ENCODE assay signal across 30 mouse cellular contexts in the genomic region with DNA sequence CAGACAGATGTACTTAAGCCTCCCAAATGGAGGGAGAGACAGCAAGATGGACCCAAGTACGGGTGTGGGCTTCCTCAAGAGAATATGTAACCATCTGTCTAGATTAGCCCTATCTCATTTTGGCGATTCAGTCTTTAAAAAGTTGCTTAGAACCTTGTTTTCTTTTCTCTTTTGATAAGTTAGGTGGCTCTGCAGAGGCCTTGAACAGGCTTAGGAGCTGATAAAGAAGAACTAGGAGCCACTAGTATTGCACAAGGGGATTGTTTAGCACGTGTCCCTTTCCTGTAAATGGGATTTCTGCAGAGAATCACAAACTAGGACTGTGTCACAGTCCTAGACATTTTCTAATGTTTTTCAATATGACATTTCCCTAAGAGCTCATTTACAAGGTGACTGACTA. TPM values are rescaled to one million over a fixed set of nuclear protein-coding genes. Genes with fewer than 3 reads are reported as not detected.
DNase-seq lines count a peak whose midpoint lies in the region; ATAC-seq and TF ChIP-seq lines count a peak whose summit lies in the region.
"Had no signal": no experiment of that assay in that cellular context is flagged by ENCODE, and none has a peak within 500 bp of the region (broad histone marks: within the 10 kb centered on the region; RNA-seq: fewer than 3 reads in every experiment).

No protein-coding gene starts in this region.

- no peaks in the 10 kb centered on the region for H3K9me3 ChIP-seq in heart, embryonic 14.5 days (ENCODE audit: control insufficient read depth, low read length)
- no peaks in the 10 kb centered on the region for H3K9me3 ChIP-seq in heart, embryonic 12.5 days (replicated peaks)
- no peaks in the 10 kb centered on the region for H3K9me3 ChIP-seq in liver, embryonic 12.5 days (replicated peaks)
- H3K9me3 ChIP-seq in liver, postnatal 0 days (ENCODE audit: low read length), result no peaks in the 10 kb centered on the region
- H3K9me3 ChIP-seq: forebrain, embryonic 13.5 days; G1E; heart, embryonic 15.5 days; intestine, embryonic 15.5 days; limb, embryonic 13.5 days; lung, embryonic 15.5 days; midbrain, embryonic 12.5 days; neural tube, embryonic 12.5 days had no signal

- no peaks in the 10 kb centered on the region for H3K27me3 ChIP-seq in heart, embryonic 14.5 days (ENCODE audit: control insufficient read depth, insufficient read depth, low read length)
- H3K27me3 ChIP-seq in heart, embryonic 12.5 days (replicated peaks), result no peaks in the 10 kb centered on the region
- no peaks in the 10 kb centered on the region for H3K27me3 ChIP-seq in liver, embryonic 12.5 days (replicated peaks)
- no peaks in the 10 kb centered on the region for H3K27me3 ChIP-seq in liver, postnatal 0 days (ENCODE audit: insufficient read depth, low read length)
- H3K27me3 ChIP-seq: forebrain, embryonic 13.5 days; heart, embryonic 15.5 days; intestine, embryonic 15.5 days; limb, embryonic 13.5 days; lung, embryonic 15.5 days; midbrain, embryonic 12.5 days; neural tube, embryonic 12.5 days had no signal

- no peak overlapping the region for H3K4me2 ChIP-seq in heart, embryonic 14.5 days (ENCODE audit: low read length)
- no peak overlapping the region for H3K4me2 ChIP-seq in heart, embryonic 12.5 days
- H3K4me2 ChIP-seq in liver, embryonic 12.5 days, result peak overlapping the region; percentile 54
- peak overlapping the region; percentile 44 for H3K4me2 ChIP-seq in liver, postnatal 0 days (ENCODE audit: low read depth, low read length)
- H3K4me2 ChIP-seq: forebrain, embryonic 13.5 days; heart, embryonic 15.5 days; intestine, embryonic 15.5 days; limb, embryonic 13.5 days; lung, embryonic 15.5 days; midbrain, embryonic 12.5 days; neural tube, embryonic 12.5 days had no signal

- H3K9ac ChIP-seq in heart, embryonic 14.5 days (ENCODE audit: low read length), result 0 out of 2 replicates have a peak overlapping the region, but pooled peaks have one; percentile 3
- H3K9ac ChIP-seq in heart, embryonic 12.5 days, result no peak overlapping the region
- peak overlapping the region; percentile 27; the same call in 1 of the 2 replicates for H3K9ac ChIP-seq in liver, embryonic 12.5 days
- H3K9ac ChIP-seq in liver, postnatal 0 days (replicated peaks), result no peak overlapping the region; the same call in 1 of the 2 replicates
- H3K9ac ChIP-seq: forebrain, embryonic 13.5 days; heart, embryonic 15.5 days; intestine, embryonic 15.5 days; limb, embryonic 13.5 days; lung, embryonic 15.5 days; midbrain, embryonic 12.5 days; neural tube, embryonic 12.5 days had no signal

- no peak for TF ChIP-seq CTCF in liver, postnatal 0 days (IDR thresholded peaks at IDR 0.05; ENCODE audit: low read depth)

- H3K27ac ChIP-seq in heart, embryonic 14.5 days (replicated peaks in 1 of 2; ENCODE audit: control insufficient read depth in 1 of 2, insufficient read depth in 1 of 2, low read depth in 2 of 2, low read length in 2 of 2), result no peak overlapping the region
- H3K27ac ChIP-seq in heart, embryonic 12.5 days (ENCODE audit: poor library complexity, severe bottlenecking), result no peak overlapping the region
- peak overlapping the region; percentile 86 for H3K27ac ChIP-seq in liver, embryonic 12.5 days
- H3K27ac ChIP-seq in liver, postnatal 0 days (ENCODE audit: low read depth), result peak overlapping the region; percentile 71
- H3K27ac ChIP-seq: forebrain, embryonic 13.5 days; heart, embryonic 15.5 days; hindbrain, postnatal 0 days; intestine, embryonic 15.5 days; limb, embryonic 13.5 days; lung, embryonic 15.5 days; midbrain, embryonic 12.5 days; neural tube, embryonic 12.5 days; stomach, postnatal 0 days had no signal

- peaks cover 9 to 35% of the 10 kb centered on the region in 2 experiments for H3K4me1 ChIP-seq in heart, embryonic 14.5 days (ENCODE audit: control insufficient read depth in 2 of 2, insufficient read depth in 2 of 2, low read length in 2 of 2)
- H3K4me1 ChIP-seq in heart, embryonic 12.5 days (replicated peaks), result peaks cover 44% of the 10 kb centered on the region
- H3K4me1 ChIP-seq in liver, embryonic 12.5 days, result peaks cover 90% of the 10 kb centered on the region
- peaks cover 69% of the 10 kb centered on the region for H3K4me1 ChIP-seq in liver, postnatal 0 days (ENCODE audit: insufficient read depth)
- H3K4me1 ChIP-seq: forebrain, embryonic 13.5 days; limb, embryonic 13.5 days; midbrain, embryonic 12.5 days; neural tube, embryonic 12.5 days had no signal

- TF ChIP-seq EP300 in liver, postnatal 0 days (IDR thresholded peaks at IDR 0.05; ENCODE audit: low read depth), result peak; percentile 57; the same call in 1 of the 2 replicates

- H3K36me3 ChIP-seq in heart, embryonic 14.5 days (ENCODE audit: control insufficient read depth, insufficient read depth, low read length), result no peaks in the 10 kb centered on the region
- 0 out of 2 replicates have a peak, but pooled peaks cover 3% of the 10 kb centered on the region for H3K36me3 ChIP-seq in heart, embryonic 12.5 days
- H3K36me3 ChIP-seq in liver, embryonic 12.5 days, result peaks cover 3% of the 10 kb centered on the region
- no peaks in the 10 kb centered on the region for H3K36me3 ChIP-seq in liver, postnatal 0 days (replicated peaks; ENCODE audit: insufficient read depth, low read length)
- H3K36me3 ChIP-seq: heart, embryonic 15.5 days; intestine, embryonic 15.5 days; limb, embryonic 13.5 days; lung, embryonic 15.5 days; midbrain, embryonic 12.5 days; neural tube, embryonic 12.5 days had no signal

- H3K4me3 ChIP-seq in heart, embryonic 14.5 days (ENCODE audit: control insufficient read depth in 1 of 2, insufficient read depth in 1 of 2, low read depth in 1 of 2, low read length in 2 of 2), result no peak overlapping the region
- H3K4me3 ChIP-seq in heart, embryonic 12.5 days, result no peak overlapping the region
- no peak overlapping the region for H3K4me3 ChIP-seq in liver, embryonic 12.5 days
- no peak overlapping the region for H3K4me3 ChIP-seq in liver, postnatal 0 days (ENCODE audit: low read depth, low read length)
- H3K4me3 ChIP-seq: forebrain, embryonic 13.5 days; heart, embryonic 15.5 days; intestine, embryonic 15.5 days; limb, embryonic 13.5 days; lung, embryonic 15.5 days; midbrain, embryonic 12.5 days; myocyte; neural tube, embryonic 12.5 days had no signal

- peak; percentile 53 for DNase-seq in c-Kit-positive CD71-positive TER-119-positive erythroid progenitor cells, embryonic 14.5 days (ENCODE audit: low spot score)
- no peak for DNase-seq in liver, postnatal 0 days
- DNase-seq in MN1 (ENCODE audit: low spot score), result no peak
- DNase-seq in layer of hippocampus, postnatal 36 days, result no peak
- DNase-seq in right cerebral cortex, postnatal 4 days, result no peak
- DNase-seq: adrenal gland, postnatal 36 days; cerebellum, adult 11 months; cerebellum, postnatal 10 days; gastrocnemius, postnatal 25 days; heart, adult 18-20 months; kidney, adult 9 months; kidney, postnatal 10 days; layer of hippocampus, adult 9-11 months; right cerebral cortex, adult 18-20 months; thymus, adult 18-20 months; thymus, postnatal 36 days had no signal

- ATAC-seq in heart, embryonic 14.5 days (ENCODE audit: insufficient number of reproducible peaks, insufficient read depth, low FRiP score, low read depth), result no peak
- no peak for ATAC-seq in heart, embryonic 12.5 days (ENCODE audit: insufficient number of reproducible peaks, low FRiP score)
- peak; percentile 80 for ATAC-seq in liver, embryonic 12.5 days
- peak; percentile 32; the same call in 1 of the 2 replicates for ATAC-seq in liver, postnatal 0 days
- ATAC-seq: forebrain, embryonic 13.5 days; hindbrain, postnatal 0 days; intestine, embryonic 15.5 days had no signal

- WGBS in heart, embryonic 14.5 days, result 14% methylated on average over 3 of the region's 3 CpGs
- WGBS in heart, embryonic 12.5 days, result 24% methylated on average over 3 of the region's 3 CpGs
- WGBS in liver, embryonic 12.5 days (ENCODE audit: insufficient replicate concordance), result 6% methylated on average over 3 of the region's 3 CpGs
- WGBS in liver, postnatal 0 days (ENCODE audit: insufficient replicate concordance), result 19% methylated on average over 3 of the region's 3 CpGs

RNA-seq across cellular contexts. Expression of a gene that starts 8.6 kb away (rescaled TPM):
- 38.1 and 40.2 TPM in 2 replicates for polyA plus RNA-seq in heart, embryonic 14.5 days (2014; fragmentation: Nextera tagmentation; extraction: Ambion mirVana)
- 50.5 and 52.0 TPM in 2 replicates for polyA plus RNA-seq in heart, embryonic 12.5 days (2016; fragmentation: Nextera tagmentation; extraction: Ambion mirVana)
- polyA plus RNA-seq in liver, embryonic 12.5 days (2016; fragmentation: Nextera tagmentation; extraction: Ambion mirVana), result 45.8 and 45.9 TPM in 2 replicates
- 50.9 and 54.3 TPM in 2 replicates for polyA plus RNA-seq in liver, postnatal 0 days (2015; fragmentation: Nextera tagmentation; extraction: Ambion mirVana)
- total RNA-seq in layer of hippocampus, postnatal 36 days (2021), result 10 to 100 TPM; 13.0 to 14.4 TPM

RNA-seq across cellular contexts. Expression of a gene that starts 8.7 kb away (rescaled TPM):
- 18.0 and 20.8 TPM in 2 replicates for polyA plus RNA-seq in heart, embryonic 14.5 days (2014; fragmentation: Nextera tagmentation; extraction: Ambion mirVana)
- polyA plus RNA-seq in heart, embryonic 12.5 days (2016; fragmentation: Nextera tagmentation; extraction: Ambion mirVana), result 18.2 and 19.6 TPM in 2 replicates
- 18.6 and 21.1 TPM in 2 replicates for polyA plus RNA-seq in liver, embryonic 12.5 days (2016; fragmentation: Nextera tagmentation; extraction: Ambion mirVana)
- 11.7 and 13.3 TPM in 2 replicates for polyA plus RNA-seq in liver, postnatal 0 days (2015; fragmentation: Nextera tagmentation; extraction: Ambion mirVana)
- 10 to 100 TPM; 36.9 to 41.0 TPM for total RNA-seq in layer of hippocampus, postnatal 36 days (2021)

RNA-seq across cellular contexts. Expression of a gene that starts 39.4 kb away (rescaled TPM):
- polyA plus RNA-seq in heart, embryonic 14.5 days (2014; fragmentation: Nextera tagmentation; extraction: Ambion mirVana), result 85.6 and 93.0 TPM in 2 replicates
- 90.4 and 90.8 TPM in 2 replicates for polyA plus RNA-seq in heart, embryonic 12.5 days (2016; fragmentation: Nextera tagmentation; extraction: Ambion mirVana)
- polyA plus RNA-seq in liver, embryonic 12.5 days (2016; fragmentation: Nextera tagmentation; extraction: Ambion mirVana), result 94.4 and 95.5 TPM in 2 replicates
- 45.5 and 50.7 TPM in 2 replicates for polyA plus RNA-seq in liver, postnatal 0 days (2015; fragmentation: Nextera tagmentation; extraction: Ambion mirVana)
- 10 to 100 TPM; 47.5 to 51.8 TPM for total RNA-seq in layer of hippocampus, postnatal 36 days (2021)

RNA-seq across cellular contexts. Expression of a gene that starts 39.5 kb away (rescaled TPM):
- polyA plus RNA-seq in heart, embryonic 14.5 days (2014; fragmentation: Nextera tagmentation; extraction: Ambion mirVana), result 12.6 and 14.9 TPM in 2 replicates
- polyA plus RNA-seq in heart, embryonic 12.5 days (2016; fragmentation: Nextera tagmentation; extraction: Ambion mirVana), result 14.9 and 15.3 TPM in 2 replicates
- polyA plus RNA-seq in liver, embryonic 12.5 days (2016; fragmentation: Nextera tagmentation; extraction: Ambion mirVana), result 18.5 and 18.8 TPM in 2 replicates
- 5.5 and 6.2 TPM in 2 replicates for polyA plus RNA-seq in liver, postnatal 0 days (2015; fragmentation: Nextera tagmentation; extraction: Ambion mirVana)
- 10 to 100 TPM; 13.1 to 15.0 TPM for total RNA-seq in layer of hippocampus, postnatal 36 days (2021)

Comparison
In these comparisons a context has a peak if more than half of its experiments do, and no peak if none do; other contexts are left out.
1. H3K9ac ChIP-seq: peak in heart, embryonic 14.5 days (single experiment) and liver, embryonic 12.5 days (single experiment); none in heart, embryonic 12.5 days (single experiment) and liver, postnatal 0 days (single experiment).
2. ATAC-seq: peak in liver, embryonic 12.5 days (single experiment) and liver, postnatal 0 days (single experiment); none in heart, embryonic 14.5 days (single experiment) and heart, embryonic 12.5 days (single experiment).
3. H3K27ac ChIP-seq: peak in liver, embryonic 12.5 days (single experiment) and liver, postnatal 0 days (single experiment); none in heart, embryonic 14.5 days (0 of 2) and heart, embryonic 12.5 days (single experiment).
4. H3K4me2 ChIP-seq: peak in liver, embryonic 12.5 days (single experiment) and liver, postnatal 0 days (single experiment); none in heart, embryonic 14.5 days (single experiment) and heart, embryonic 12.5 days (single experiment).